Mouse (Mus musculus) ES-E14 (cell line): ENCODE results near the gene Nlrc5. TPM values are rescaled to one million over a fixed set of nuclear protein-coding genes. Genes with fewer than 3 reads are reported as not detected.

Experiments used
- DNase-seq: peaks from one replicate; pipeline ENCODE4 v3.0.0-alpha.2; 2013; ENCODE audit warnings: low read depth, low spot score
- H3K27ac ChIP-seq: 2 replicates; pipeline ENCODE4 v1.5.1; 2012; ENCODE audit warnings: low read depth, mild to moderate bottlenecking, low read length, moderate library complexity, mixed read lengths; ENCODE audit not compliant: poor library complexity, insufficient read depth, severe bottlenecking
- H3K36me3 ChIP-seq: 2 replicates; pipeline ENCODE4 v1.6.1; 2012; ENCODE audit warnings: mild to moderate bottlenecking, low read length, moderate library complexity, mixed read lengths; ENCODE audit not compliant: control insufficient read depth, poor library complexity, insufficient read depth, severe bottlenecking
- H3K4me1 ChIP-seq, 2 experiments: fragments of 150-350 bp in 1 of 2; sonication (generic) in 1 of 2; 2 replicates each; pipeline ENCODE4 v1.6.1; 2012; ENCODE audit warnings: low read length in 2 of 2, mild to moderate bottlenecking in 1 of 2, mixed read lengths in 1 of 2; ENCODE audit not compliant: control insufficient read depth in 2 of 2, insufficient read depth in 2 of 2, poor library complexity in 1 of 2
- H3K4me3 ChIP-seq, 2 experiments: fragments of 150-350 bp in 1 of 2; sonication (generic) in 1 of 2; 2 replicates each; pipeline ENCODE4 v1.5.1; 2012; ENCODE audit warnings: low read length in 2 of 2, low read depth in 1 of 2, mild to moderate bottlenecking in 1 of 2, mixed read lengths in 1 of 2; ENCODE audit not compliant: insufficient read depth in 1 of 2, poor library complexity in 1 of 2, severe bottlenecking in 1 of 2
- H3K9ac ChIP-seq: 2 replicates; pipeline ENCODE4 v1.6.1; 2012; ENCODE audit warnings: low read depth, mild to moderate bottlenecking, low read length, mixed read lengths; ENCODE audit not compliant: poor library complexity, insufficient read depth, severe bottlenecking
- H3K9me3 ChIP-seq: fragments of 150-350 bp; sonication (generic); 2 replicates; pipeline ENCODE4 v1.6.1; 2012; ENCODE audit warnings: low read depth, mild to moderate bottlenecking, low read length; ENCODE audit not compliant: control insufficient read depth, insufficient read depth
- CHD2 ChIP-seq: IDR thresholded peaks from 2 replicates; pipeline ENCODE4 v1.6.1; 2014; ENCODE audit warnings: mild to moderate bottlenecking, low read depth, low read length, inconsistent platforms
- HCFC1 ChIP-seq: IDR thresholded peaks from 2 replicates; pipeline ENCODE4 v1.6.1; 2012; ENCODE audit warnings: low read length, inconsistent platforms, borderline replicate concordance; ENCODE audit not compliant: insufficient read depth
- MAFK ChIP-seq: IDR thresholded peaks from 2 replicates; pipeline ENCODE4 v1.6.1; 2014; ENCODE audit warnings: mild to moderate bottlenecking, low read depth, low read length, inconsistent platforms; ENCODE audit not compliant: insufficient read depth
- ZC3H11A ChIP-seq: IDR thresholded peaks from 2 replicates; pipeline ENCODE4 v1.6.1; 2012; ENCODE audit warnings: low read depth, mild to moderate bottlenecking, inconsistent platforms, low read length, borderline replicate concordance
- ZNF384 ChIP-seq: IDR thresholded peaks from 2 replicates; pipeline ENCODE4 v1.6.1; 2012; ENCODE audit warnings: low read depth, low read length, inconsistent platforms
- in situ Hi-C, 2 experiments: fragments of 600-800 bp; cut with MboI; formaldehyde crosslinking; loops; one replicate each; pipeline ENCODE4 v1.15.1; 2025; ENCODE audit warnings: low sequenced_read_pairs in 2 of 2, inconsistent platforms in 1 of 2; ENCODE audit not compliant: unreplicated experiment in 2 of 2
- total RNA-seq: library from RNA; depleted of rRNA; stranded (reverse); fragments of 300-350 nt; gene quantifications from 2 replicates; pipeline ENCODE4 v1.2.3, GENCODE M21; 2012

Nlrc5 gene
- total RNA-seq, 1 experiment: 0.76 TPM

DNA sequence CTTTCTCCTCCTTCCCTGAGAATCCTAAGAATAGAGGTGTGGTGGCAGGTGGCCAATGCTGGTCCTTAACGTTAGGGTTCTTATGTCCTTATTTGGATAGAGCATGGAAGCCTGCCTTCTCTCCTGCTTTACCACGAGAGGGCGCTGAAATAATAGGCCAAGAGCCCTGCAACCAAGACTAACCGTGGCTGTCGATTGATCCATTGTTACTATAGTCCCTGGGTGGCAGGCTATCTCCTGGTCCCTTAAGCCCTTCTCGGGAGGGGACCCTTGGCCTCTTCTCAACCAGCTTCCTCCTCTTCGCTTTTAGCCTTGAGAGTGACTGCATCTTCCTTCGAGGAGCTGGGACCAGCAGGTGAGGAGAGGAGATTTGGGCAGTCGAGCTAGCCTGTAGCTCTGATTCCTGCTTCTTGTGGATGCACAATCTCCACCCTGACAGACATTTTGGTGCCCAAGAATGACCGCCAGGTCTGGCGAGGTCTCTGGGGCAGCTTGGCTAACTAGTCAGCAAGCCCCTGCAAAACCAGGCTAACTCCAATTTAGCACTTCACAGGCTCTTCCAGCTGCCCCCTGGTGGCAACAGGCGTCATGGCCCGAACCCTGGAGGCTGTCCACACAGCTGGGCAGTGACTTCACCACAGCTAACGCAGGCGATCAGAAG, 58.0 kb downstream of the Nlrc5 start:
- H3K9ac ChIP-seq: no peak overlapping the region
- no peaks in the 10 kb centered on the region for H3K36me3 ChIP-seq
- H3K27ac ChIP-seq: no peak overlapping the region

DNA sequence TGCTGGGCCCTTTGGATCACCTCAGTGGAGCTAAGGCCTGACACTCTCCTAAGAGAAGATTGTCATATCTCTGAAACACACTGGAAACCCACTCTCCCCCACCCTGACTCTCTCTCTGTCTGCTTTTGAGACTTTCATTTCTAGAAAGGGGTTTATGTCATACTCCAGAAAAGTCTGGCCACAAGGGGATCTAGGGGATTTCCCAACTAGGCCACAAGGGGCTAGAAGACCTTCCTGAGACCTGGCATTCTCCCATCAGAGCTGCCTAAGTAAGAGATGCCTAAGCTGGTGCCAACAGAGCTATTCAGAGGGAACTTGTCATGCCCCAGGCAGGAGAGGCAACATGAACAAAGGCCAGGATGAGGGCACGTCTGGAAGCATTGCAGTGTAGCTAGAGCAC, 59.1 kb downstream of the Nlrc5 start:
- H3K27ac ChIP-seq: no peak overlapping the region
- H3K9me3 ChIP-seq: no peaks in the 10 kb centered on the region
- H3K9ac ChIP-seq: no peak overlapping the region
- no peaks in the 10 kb centered on the region for H3K4me1 ChIP-seq
- H3K36me3 ChIP-seq: no peaks in the 10 kb centered on the region
- TF ChIP-seq HCFC1 (no peak), MAFK (no peak), ZNF384 (no peak), CHD2 (no peak), ZC3H11A (no peak)
- no peak overlapping the region for H3K4me3 ChIP-seq
- in situ Hi-C loops: loop anchor here in 1 of 2 experiments (5.0 kb wide), 1 partner anchor 161 kb away; no protein-coding TSS in a partner anchor
- no peak for DNase-seq

More for the DNA sequence above, 58.0 kb downstream of the Nlrc5 start:
- Histone ChIP-seq H3K4me3 (peak overlapping the region in 1 of 2 experiments; percentile 49; a peak in 1 of 4 replicates), H3K9me3 (no peaks in the 10 kb centered on the region), H3K4me1 (no peaks in the 10 kb centered on the region)
- TF ChIP-seq ZC3H11A: peak; percentile 26; the same call in 1 of the 2 replicates
- TF ChIP-seq MAFK: no peak
- DNase-seq: peak; percentile 56
- in situ Hi-C loops: loop anchor here in 1 of 2 experiments (5.0 kb wide), 1 partner anchor 160 kb away; no protein-coding TSS in a partner anchor

DNA sequence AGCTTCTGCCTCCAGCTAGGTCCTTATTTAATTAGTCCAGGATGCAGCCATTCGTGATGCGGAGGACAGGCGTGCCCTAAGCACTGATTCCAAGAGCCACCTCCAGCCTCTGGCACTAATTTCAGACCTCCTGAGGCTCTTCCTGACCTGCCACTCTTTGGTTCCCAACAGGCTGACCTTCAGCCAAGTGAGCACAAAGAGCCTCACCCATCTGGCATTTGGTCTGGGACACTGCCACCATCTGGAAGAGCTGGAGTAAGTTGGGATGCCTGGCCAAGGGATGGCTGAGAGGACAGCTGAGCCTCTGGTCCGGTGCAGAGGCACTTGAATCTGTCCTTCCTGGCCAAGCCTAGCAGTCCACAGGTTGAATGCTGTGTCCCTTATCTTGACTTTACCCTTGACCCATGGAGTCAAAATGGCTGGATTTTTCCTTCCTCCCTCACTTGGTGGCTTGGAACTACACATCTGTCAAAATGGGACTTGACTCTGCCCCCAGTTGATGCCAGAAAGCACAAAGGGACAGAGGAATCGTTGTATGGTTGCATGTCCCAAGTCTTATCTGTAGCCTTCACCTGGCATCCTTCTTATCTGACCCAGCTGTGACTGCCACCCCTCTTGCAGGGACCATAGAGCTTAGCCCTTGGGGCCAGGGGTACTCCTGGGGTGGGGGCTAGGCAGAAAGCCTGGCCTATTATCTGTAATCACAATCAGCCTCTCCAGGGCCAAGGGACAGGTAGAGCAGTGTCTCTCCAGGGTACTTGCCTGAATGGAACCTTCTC, 81.5 kb downstream of the Nlrc5 start:
- no peaks in the 10 kb centered on the region for H3K36me3 ChIP-seq
- H3K9ac ChIP-seq: no peak overlapping the region
- TF ChIP-seq ZC3H11A (no peak), MAFK (no peak), ZNF384 (no peak), HCFC1 (no peak), CHD2 (no peak)
- no peak overlapping the region for H3K4me3 ChIP-seq
- in situ Hi-C loops: no loop called here
- no peak overlapping the region for H3K27ac ChIP-seq
- H3K4me1 ChIP-seq: no peaks in the 10 kb centered on the region
- no peak for DNase-seq
- no peaks in the 10 kb centered on the region for H3K9me3 ChIP-seq

DNA sequence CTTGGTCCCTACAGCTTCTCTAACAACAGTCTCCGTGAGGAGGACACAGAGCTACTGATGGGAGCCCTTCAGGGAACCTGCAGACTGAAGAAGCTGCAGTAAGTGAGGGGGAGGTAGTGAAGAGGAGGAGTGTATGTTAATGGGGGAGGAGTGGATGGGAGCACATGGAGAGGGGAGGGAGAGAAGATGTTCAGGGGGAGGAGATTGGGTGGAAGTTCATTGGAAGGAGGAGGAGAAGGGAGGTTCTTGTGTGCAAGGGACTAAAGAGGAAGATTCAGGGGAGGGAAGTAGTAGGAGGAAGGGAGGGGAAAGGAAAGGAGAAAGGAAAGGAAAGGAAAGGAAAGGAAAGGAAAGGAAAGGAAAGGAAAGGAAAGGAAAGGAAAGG, 82.0 kb downstream of the Nlrc5 start:
- Histone ChIP-seq H3K9ac (no peak overlapping the region), H3K4me3 (no peak overlapping the region), H3K36me3 (no peaks in the 10 kb centered on the region), H3K4me1 (no peaks in the 10 kb centered on the region), H3K27ac (no peak overlapping the region), H3K9me3 (no peaks in the 10 kb centered on the region)
- in situ Hi-C loops: no loop called here
- no peak for TF ChIP-seq MAFK
- DNase-seq: no peak

DNA sequence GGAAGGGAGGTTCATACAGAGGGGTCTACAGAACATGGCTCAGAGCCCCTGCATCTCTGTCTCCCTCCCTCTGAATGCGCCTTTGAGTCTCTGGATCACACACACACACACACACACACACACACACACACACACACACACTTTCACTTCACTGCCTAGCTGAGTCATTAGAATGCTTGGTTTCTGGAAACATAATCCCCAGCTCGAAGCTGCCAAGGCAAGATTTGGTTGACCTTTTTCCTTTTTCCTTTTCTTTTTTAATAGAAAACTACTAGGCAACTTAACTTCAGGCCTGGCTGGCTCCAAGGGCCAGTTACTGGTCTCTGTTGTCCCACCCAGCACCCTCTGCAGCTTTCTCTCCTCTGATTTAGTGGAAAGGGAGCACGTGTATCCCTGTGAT, 82.6 kb downstream of the Nlrc5 start:
- DNase-seq: no peak
- Histone ChIP-seq H3K4me3 (no peak overlapping the region), H3K9ac (no peak overlapping the region), H3K27ac (no peak overlapping the region), H3K4me1 (no peaks in the 10 kb centered on the region), H3K9me3 (no peaks in the 10 kb centered on the region), H3K36me3 (no peaks in the 10 kb centered on the region)
- in situ Hi-C loops: no loop called here
- no peak for TF ChIP-seq MAFK
- no peak for TF ChIP-seq HCFC1
- no peak for TF ChIP-seq CHD2
- no peak for TF ChIP-seq ZC3H11A
- TF ChIP-seq ZNF384: no peak
